Mouse (Mus musculus): ENCODE results near the gene Secisbp2. TPM values are rescaled to one million over a fixed set of nuclear protein-coding genes. Genes with fewer than 3 reads are reported as not detected.

The Secisbp2 gene
- polyA plus RNA-seq, 1 experiment from 2014 or later: 31.9 TPM

GRCm38 (mm10) chr13:51703893-51704292 lies 52.4 kb downstream of the Secisbp2 start:
- Histone ChIP-seq H3K36me3 (peaks cover 40% of the 10 kb centered on the region), H3K27me3 (no peaks in the 10 kb centered on the region), H3K4me2 (no peak overlapping the region), H3K9me3 (no peaks in the 10 kb centered on the region), H3K4me1 (replicated peaks) (peaks cover 5% of the 10 kb centered on the region; the same call in 1 of the 2 replicates), H3K9ac (no peak overlapping the region), H3K4me3 (no peak overlapping the region), H3K27ac (no peak overlapping the region)
- WGBS: 85% methylated on average over 5 of the region's 5 CpGs
- no peak for ATAC-seq (ENCODE audit: low FRiP score)

- Histone ChIP-seq H3K27ac (no peak overlapping the region), H3K27me3 (no peaks in the 10 kb centered on the region), H3K4me1 (replicated peaks) (peaks cover 5% of the 10 kb centered on the region; the same call in 1 of the 2 replicates), H3K9ac (no peak overlapping the region), H3K4me2 (no peak overlapping the region), H3K9me3 (no peaks in the 10 kb centered on the region), H3K4me3 (no peak overlapping the region), H3K36me3 (peaks cover 46% of the 10 kb centered on the region)
- WGBS: 79% methylated on average over 22 of the region's 22 CpGs
- no peak for ATAC-seq (ENCODE audit: low FRiP score)
Observed at GRCm38 (mm10) chr13:51705882-51706854, 54.7 kb downstream of the Secisbp2 start.

GRCm38 (mm10) chr13:51710738-51711137 lies 59.2 kb downstream of the Secisbp2 start:
- peaks cover 41% of the 10 kb centered on the region for H3K36me3 ChIP-seq
- 66% methylated on average over 7 of the region's 7 CpGs for WGBS
- no peaks in the 10 kb centered on the region for H3K27me3 ChIP-seq
- H3K27ac ChIP-seq: no peak overlapping the region
- H3K4me2 ChIP-seq: no peak overlapping the region
- H3K9ac ChIP-seq: no peak overlapping the region
- no peak for ATAC-seq (ENCODE audit: low FRiP score)
- no peaks in the 10 kb centered on the region for H3K9me3 ChIP-seq
- H3K4me1 ChIP-seq (replicated peaks): peaks cover 5% of the 10 kb centered on the region; the same call in 1 of the 2 replicates
- H3K4me3 ChIP-seq: no peak overlapping the region

- WGBS: 95% methylated on average over 8 of the region's 8 CpGs
- Histone ChIP-seq H3K4me3 (no peak overlapping the region), H3K9ac (no peak overlapping the region)
Observed at GRCm38 (mm10) chr13:51712022-51712421, 60.5 kb downstream of the Secisbp2 start.

GRCm38 (mm10) chr13:51716350-51717263 lies 65.1 kb downstream of the Secisbp2 start:
- no peak overlapping the region for H3K4me3 ChIP-seq
- H3K27ac ChIP-seq: no peak overlapping the region
- peaks cover 34% of the 10 kb centered on the region for H3K36me3 ChIP-seq
- H3K9me3 ChIP-seq: no peaks in the 10 kb centered on the region
- H3K4me1 ChIP-seq (replicated peaks): no peaks in the 10 kb centered on the region
- 77% methylated on average over 8 of the region's 8 CpGs for WGBS
- no peaks in the 10 kb centered on the region for H3K27me3 ChIP-seq
- no peak for ATAC-seq (ENCODE audit: low FRiP score)
- no peak overlapping the region for H3K4me2 ChIP-seq
- H3K9ac ChIP-seq: no peak overlapping the region

More at GRCm38 (mm10) chr13:51712022-51712421, 60.5 kb downstream of the Secisbp2 start:
- Histone ChIP-seq H3K4me1 (replicated peaks) (no peaks in the 10 kb centered on the region), H3K27ac (no peak overlapping the region), H3K27me3 (no peaks in the 10 kb centered on the region), H3K9me3 (no peaks in the 10 kb centered on the region), H3K4me2 (no peak overlapping the region), H3K36me3 (peaks cover 41% of the 10 kb centered on the region)
- ATAC-seq (ENCODE audit: low FRiP score): no peak

GRCm38 (mm10) chr13:51719256-51719655 lies 67.8 kb downstream of the Secisbp2 start:
- Histone ChIP-seq H3K4me3 (no peak overlapping the region), H3K36me3 (peaks cover 18% of the 10 kb centered on the region), H3K9me3 (no peaks in the 10 kb centered on the region), H3K4me2 (no peak overlapping the region), H3K27me3 (no peaks in the 10 kb centered on the region), H3K27ac (no peak overlapping the region), H3K4me1 (replicated peaks) (no peaks in the 10 kb centered on the region), H3K9ac (no peak overlapping the region)
- WGBS: 96% methylated on average over 3 of the region's 3 CpGs
- no peak for ATAC-seq (ENCODE audit: low FRiP score)

GRCm38 (mm10) chr13:51720556-51720955 lies 69.1 kb downstream of the Secisbp2 start:
- H3K27me3 ChIP-seq: no peaks in the 10 kb centered on the region
- peaks cover 14% of the 10 kb centered on the region for H3K36me3 ChIP-seq
- no peak overlapping the region for H3K27ac ChIP-seq
- WGBS: 90% methylated on average over 4 of the region's 4 CpGs
- H3K4me3 ChIP-seq: no peak overlapping the region
- H3K4me2 ChIP-seq: no peak overlapping the region
- no peak for ATAC-seq (ENCODE audit: low FRiP score)
- no peaks in the 10 kb centered on the region for H3K9me3 ChIP-seq
- no peak overlapping the region for H3K9ac ChIP-seq
- H3K4me1 ChIP-seq (replicated peaks): peaks cover under 1% of the 10 kb centered on the region; the same call in 1 of the 2 replicates

- ATAC-seq (ENCODE audit: low FRiP score): no peak
- no peak overlapping the region for H3K9ac ChIP-seq
- H3K36me3 ChIP-seq: peaks cover 14% of the 10 kb centered on the region
- H3K4me2 ChIP-seq: no peak overlapping the region
- no peak overlapping the region for H3K27ac ChIP-seq
- H3K27me3 ChIP-seq: no peaks in the 10 kb centered on the region
- peaks cover 9% of the 10 kb centered on the region for H3K4me1 ChIP-seq (replicated peaks)
- no peaks in the 10 kb centered on the region for H3K9me3 ChIP-seq
- 86% methylated on average over 5 of the region's 5 CpGs for WGBS
- no peak overlapping the region for H3K4me3 ChIP-seq
Observed at GRCm38 (mm10) chr13:51723114-51723513, 71.6 kb downstream of the Secisbp2 start.

GRCm38 (mm10) chr13:51724566-51724965 lies 73.1 kb downstream of the Secisbp2 start:
- Histone ChIP-seq H3K27ac (no peak overlapping the region), H3K4me3 (no peak overlapping the region), H3K27me3 (no peaks in the 10 kb centered on the region), H3K9ac (no peak overlapping the region), H3K36me3 (peaks cover 7% of the 10 kb centered on the region; the same call in 1 of the 2 replicates), H3K4me1 (replicated peaks) (peaks cover 22% of the 10 kb centered on the region), H3K4me2 (no peak overlapping the region), H3K9me3 (no peaks in the 10 kb centered on the region)
- no peak for ATAC-seq (ENCODE audit: low FRiP score)
- 87% methylated on average over 6 of the region's 6 CpGs for WGBS

GRCm38 (mm10) chr13:51725446-51725845 lies 73.9 kb downstream of the Secisbp2 start:
- no peak overlapping the region for H3K27ac ChIP-seq
- peaks cover 2% of the 10 kb centered on the region; the same call in 1 of the 2 replicates for H3K36me3 ChIP-seq
- H3K9me3 ChIP-seq: no peaks in the 10 kb centered on the region
- H3K9ac ChIP-seq: no peak overlapping the region
- H3K4me1 ChIP-seq (replicated peaks): peaks cover 31% of the 10 kb centered on the region
- no peak for ATAC-seq (ENCODE audit: low FRiP score)
- no peak overlapping the region for H3K4me2 ChIP-seq
- 89% methylated on average over 7 of the region's 7 CpGs for WGBS
- H3K27me3 ChIP-seq: no peaks in the 10 kb centered on the region
- H3K4me3 ChIP-seq: no peak overlapping the region

- no peak for ATAC-seq (ENCODE audit: low FRiP score)
- peaks cover 33% of the 10 kb centered on the region for H3K4me1 ChIP-seq (replicated peaks)
- H3K4me2 ChIP-seq: no peak overlapping the region
- 73% methylated on average over 8 of the region's 8 CpGs for WGBS
- no peaks in the 10 kb centered on the region for H3K36me3 ChIP-seq
- no peaks in the 10 kb centered on the region for H3K27me3 ChIP-seq
- H3K9me3 ChIP-seq: no peaks in the 10 kb centered on the region
- H3K27ac ChIP-seq: no peak overlapping the region
- H3K4me3 ChIP-seq: no peak overlapping the region
- H3K9ac ChIP-seq: no peak overlapping the region; the same call in 1 of the 2 replicates
Observed at GRCm38 (mm10) chr13:51725926-51726574, 74.6 kb downstream of the Secisbp2 start.

Data from hindbrain, embryonic 13.5 days (tissue).